Mouse (Mus musculus): ENCODE measurements around the gene Coro1c.

- TF ChIP-seq CTCF (IDR thresholded peaks at IDR 0.05; ENCODE audit: control insufficient read depth, insufficient read depth, insufficient replicate concordance, low read depth, low read length) = no peak
- no peak for TF ChIP-seq POLR2A (IDR thresholded peaks at IDR 0.05; ENCODE audit: control insufficient read depth, low read depth, low read length)
Observed at GRCm38 (mm10) chr5:113844106-113844505, 64.5 kb downstream of the Coro1c start.

Measured in testis, adult 2 months (tissue).